Mouse (Mus musculus): Measurements from ENCODE around the gene Ranbp10.
"Not testable (repeated sequence)": the region's sequence is repeated elsewhere in the genome, so short reads cannot be mapped to it uniquely, and the experiment has no call there.

The Ranbp10 gene

DNA sequence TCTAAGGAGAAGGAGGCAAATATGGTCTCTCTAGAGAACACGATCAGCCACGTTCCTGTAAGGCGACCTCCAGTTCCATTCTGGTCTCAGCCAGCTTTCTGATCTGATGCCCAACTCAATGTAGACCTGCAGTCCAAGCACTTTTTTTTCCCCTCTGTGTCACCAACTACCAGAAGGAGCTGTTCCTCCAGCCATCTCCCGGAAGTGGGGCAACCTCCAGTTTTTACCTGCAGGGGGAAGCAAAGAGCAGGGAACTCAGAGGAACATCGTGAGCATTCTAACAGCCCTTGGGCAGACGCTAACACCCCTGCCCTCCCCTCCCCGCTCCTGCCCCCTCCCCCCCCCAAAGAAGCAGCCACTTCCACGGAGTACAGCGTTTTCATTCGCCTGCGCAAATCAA lies 8.2 kb upstream of the Ranbp10 start:
- peak; percentile 39 for DNase-seq (ENCODE audit: low spot score)

- not testable (repeated sequence) for DNase-seq (ENCODE audit: low spot score)
Observed at GRCm38 (mm10) chr8:105833740-105834139, 6.6 kb upstream of the Ranbp10 start.

DNA sequence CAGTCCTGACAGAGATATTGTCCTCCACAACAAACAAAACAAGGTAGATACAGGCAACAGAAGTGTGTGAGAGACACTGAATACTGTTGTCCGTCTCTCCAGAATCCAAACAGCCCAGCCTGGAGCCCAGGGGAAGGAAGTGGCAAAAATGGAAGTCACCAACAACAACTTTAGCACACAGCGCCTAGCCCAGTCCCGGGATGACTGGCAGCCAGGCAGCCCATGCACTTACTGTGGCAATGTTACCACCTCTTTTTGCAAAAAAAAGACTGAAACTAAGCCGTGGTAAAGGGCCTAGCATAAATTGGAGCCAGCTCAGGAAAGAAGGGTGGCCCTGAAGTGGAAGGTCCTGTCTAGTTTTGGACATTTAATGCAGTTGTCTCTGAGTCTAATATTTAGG lies 771 bp downstream of the Ranbp10 start:
- peak; percentile 9 for DNase-seq (ENCODE audit: low spot score)

GRCm38 (mm10) chr8:105825506-105825905 lies 1.6 kb downstream of the Ranbp10 start:
- DNase-seq (ENCODE audit: low spot score) = no peak

GRCm38 (mm10) chr8:105820925-105821324 lies 6.2 kb downstream of the Ranbp10 start:
- no peak for DNase-seq (ENCODE audit: low spot score)

GRCm38 (mm10) chr8:105819659-105820058 lies 7.5 kb downstream of the Ranbp10 start:
- no peak for DNase-seq (ENCODE audit: low spot score)

GRCm38 (mm10) chr8:105813241-105813640 lies 13.9 kb downstream of the Ranbp10 start:
- DNase-seq (ENCODE audit: low spot score) = no peak

DNA sequence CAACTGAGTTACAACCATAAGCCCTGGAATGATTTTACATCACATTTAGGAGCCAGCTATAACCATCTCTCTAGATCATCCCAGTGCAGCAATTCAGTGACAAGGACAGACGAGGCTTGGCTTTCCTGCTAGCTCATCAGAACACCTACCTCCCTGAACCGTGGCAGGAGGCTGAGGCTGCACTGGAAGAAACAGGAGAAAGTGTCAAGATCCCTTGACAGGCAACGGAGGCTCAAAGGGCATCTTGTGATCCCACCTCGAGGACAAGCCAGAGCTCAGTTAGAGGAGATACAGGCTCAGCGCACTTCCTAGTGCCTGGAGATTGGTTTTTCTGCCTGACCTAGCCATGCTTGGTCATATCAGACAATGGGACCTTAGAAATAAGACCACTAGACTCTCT lies 14.6 kb downstream of the Ranbp10 start:
- no peak for DNase-seq (ENCODE audit: low spot score)

- no peak for DNase-seq (ENCODE audit: low spot score)
Observed at GRCm38 (mm10) chr8:105811543-105811942, 15.6 kb downstream of the Ranbp10 start.

DNA sequence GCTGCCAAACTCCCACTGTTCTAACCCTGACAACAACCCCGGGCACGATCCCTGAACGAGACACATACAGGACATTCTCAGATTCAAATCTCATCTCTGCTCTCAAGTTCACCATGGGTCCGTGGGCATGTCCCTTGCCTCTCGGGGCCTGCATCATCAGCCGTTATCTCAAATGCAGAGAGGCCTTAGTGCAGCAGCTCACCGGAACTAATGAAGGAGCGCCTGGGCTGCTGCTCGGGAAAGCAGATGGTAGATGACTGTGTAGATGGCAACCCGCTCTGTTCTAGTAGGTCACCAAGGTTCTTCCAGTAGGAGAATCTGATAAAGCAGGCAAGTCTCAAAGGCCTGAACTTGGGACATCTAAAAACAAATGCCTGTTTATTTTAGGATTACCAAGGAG lies 16.1 kb downstream of the Ranbp10 start:
- no peak for DNase-seq (ENCODE audit: low spot score)

DNA sequence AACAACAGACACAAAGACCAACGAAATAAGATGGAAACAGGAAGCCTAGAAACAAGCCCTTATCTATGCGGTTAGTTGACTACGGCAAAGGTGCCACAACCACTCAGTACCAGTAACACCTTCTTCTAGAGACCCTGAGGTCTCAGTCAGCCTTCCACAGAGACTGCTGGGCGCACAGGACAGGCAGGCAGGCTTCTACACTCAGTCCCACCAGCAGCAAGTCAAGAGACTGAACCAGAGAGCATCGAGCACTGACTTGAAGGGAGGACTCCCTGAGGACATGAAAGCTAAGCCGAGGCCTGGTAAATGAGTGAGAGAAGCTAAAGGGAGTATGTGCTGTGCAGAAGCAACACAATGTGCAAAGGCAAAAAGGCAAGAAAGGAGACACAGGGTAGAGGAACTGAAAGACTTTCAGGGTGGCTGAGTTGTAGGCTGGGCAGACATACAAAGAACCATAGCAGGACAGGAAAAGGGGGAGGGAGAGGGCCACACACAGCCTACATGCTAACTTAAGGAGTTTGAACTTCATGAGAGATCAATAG lies 16.8 kb downstream of the Ranbp10 start:
- no peak for DNase-seq (ENCODE audit: low spot score)

- DNase-seq (ENCODE audit: low spot score) = no peak
Observed at GRCm38 (mm10) chr8:105808480-105808879, 18.7 kb downstream of the Ranbp10 start.

- no peak for DNase-seq (ENCODE audit: low spot score)
Observed at GRCm38 (mm10) chr8:105807766-105808165, 19.4 kb downstream of the Ranbp10 start.

- no peak for DNase-seq (ENCODE audit: low spot score)
Observed at GRCm38 (mm10) chr8:105805964-105806363, 21.2 kb downstream of the Ranbp10 start.

GRCm38 (mm10) chr8:105805346-105805745 lies 21.8 kb downstream of the Ranbp10 start:
- no peak for DNase-seq (ENCODE audit: low spot score)

DNA sequence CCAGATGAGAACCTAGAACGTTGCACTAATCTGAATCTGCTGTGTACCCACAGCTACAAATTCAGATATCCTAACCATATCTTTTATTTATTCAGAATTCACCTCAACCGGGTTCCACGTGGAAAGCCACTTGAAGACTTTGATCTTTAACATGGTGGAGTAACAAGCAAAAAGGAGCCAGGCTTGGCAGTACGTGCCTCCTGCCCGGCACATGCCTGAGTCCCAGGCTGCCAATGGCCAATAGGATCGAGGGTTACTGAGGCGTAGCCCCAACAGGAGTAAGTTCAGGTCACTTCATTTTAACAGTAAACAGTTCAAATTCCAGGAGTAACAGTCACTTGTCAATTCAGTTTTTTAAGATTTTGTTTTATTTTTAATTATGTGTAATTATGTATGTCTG lies 22.4 kb downstream of the Ranbp10 start:
- no peak for DNase-seq (ENCODE audit: low spot score)

DNA sequence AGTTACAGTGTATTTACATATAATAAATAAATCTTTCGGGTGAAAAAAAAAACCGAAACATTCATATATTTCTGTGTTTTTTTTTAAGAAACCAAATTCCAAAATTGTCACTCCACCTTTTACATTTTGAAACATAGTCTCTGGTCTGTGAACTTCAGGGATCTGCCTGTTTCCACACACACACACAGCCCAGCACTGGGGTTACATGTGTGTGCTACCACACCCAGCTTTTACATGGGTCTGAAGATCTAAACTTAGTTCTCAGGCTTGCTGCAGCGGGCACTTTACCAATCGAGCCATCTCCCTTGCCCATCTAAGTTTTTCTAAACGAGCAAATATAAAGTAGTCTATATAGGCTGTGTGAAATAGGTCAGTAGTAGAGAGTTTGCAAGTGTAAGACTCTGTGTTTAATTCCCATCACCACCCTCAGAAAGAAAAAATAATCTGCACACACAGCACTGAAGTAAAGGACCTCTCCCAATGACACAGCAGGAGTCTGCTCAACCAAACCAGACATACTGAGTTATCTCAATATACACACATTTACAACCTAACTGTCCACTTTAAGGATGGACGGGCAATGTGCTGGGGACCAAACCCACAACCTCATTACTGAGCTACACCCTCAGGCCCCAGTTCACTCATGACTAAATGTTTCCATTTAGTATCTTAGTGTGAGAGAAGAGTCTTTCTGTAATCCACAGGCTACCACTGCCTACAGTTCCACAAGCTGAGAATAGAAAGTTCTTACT lies 25.8 kb downstream of the Ranbp10 start:
- peak; percentile 12 for DNase-seq (ENCODE audit: low spot score)

DNA sequence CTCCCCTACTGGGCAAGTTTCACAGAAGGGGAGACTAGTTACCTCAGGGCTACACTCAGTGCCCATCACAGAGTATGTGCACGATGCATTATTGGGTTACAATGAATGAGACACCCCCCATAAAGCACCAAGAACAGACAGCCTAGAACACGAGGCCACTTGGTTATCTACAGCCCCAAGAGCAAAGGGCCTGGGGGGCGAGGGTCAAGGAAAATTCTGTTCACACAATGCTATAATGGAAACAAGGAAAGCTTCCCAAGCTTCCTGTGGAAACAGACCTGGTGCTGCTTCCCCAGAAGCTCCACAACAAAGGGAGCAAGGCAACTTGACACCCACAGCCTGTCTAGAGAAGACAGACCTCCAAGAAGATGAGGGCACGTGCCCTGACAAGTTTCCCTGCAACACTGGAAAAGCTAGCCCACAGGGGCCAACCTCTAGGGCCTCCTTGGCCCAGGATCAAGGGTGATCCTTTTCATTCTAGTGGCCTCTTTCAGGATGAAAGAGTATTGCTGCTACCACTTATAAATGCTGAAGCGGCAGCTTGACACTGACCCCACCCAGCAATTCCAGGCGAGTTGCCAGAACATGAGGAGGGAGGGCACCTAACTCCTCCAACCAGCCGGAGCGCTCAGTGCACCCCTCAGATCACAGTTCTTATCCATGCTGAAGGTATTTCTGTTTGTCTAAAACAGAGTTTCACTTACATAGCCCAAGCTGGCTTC lies 27.9 kb downstream of the Ranbp10 start:
- DNase-seq (ENCODE audit: low spot score) = no peak

DNA sequence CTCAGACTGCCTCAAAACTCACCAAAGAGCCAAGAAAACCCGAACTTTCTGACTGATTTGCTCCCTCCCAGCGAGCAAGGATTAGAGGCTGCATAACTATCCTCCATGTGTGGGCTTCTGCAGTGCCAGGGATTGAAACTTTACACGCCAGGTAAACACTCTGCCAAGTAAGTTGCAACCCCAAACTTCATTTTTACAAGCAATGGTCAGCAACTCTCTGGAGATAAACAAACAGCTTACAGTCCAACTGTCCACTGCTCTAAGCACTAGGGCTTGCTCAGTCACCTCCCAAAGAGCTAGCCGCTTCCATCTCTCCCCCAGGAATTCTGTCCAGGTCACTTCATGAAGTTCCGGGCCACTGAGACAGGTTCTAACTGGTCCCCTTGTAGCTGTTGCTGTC lies 28.7 kb downstream of the Ranbp10 start:
- DNase-seq (ENCODE audit: low spot score) = no peak

- no peak for DNase-seq (ENCODE audit: low spot score)
Observed at GRCm38 (mm10) chr8:105795785-105796184, 31.4 kb downstream of the Ranbp10 start.

GRCm38 (mm10) chr8:105794009-105794598 lies 33.0 kb downstream of the Ranbp10 start:
- DNase-seq (ENCODE audit: low spot score) = no peak

- no peak for DNase-seq (ENCODE audit: low spot score)
Observed at GRCm38 (mm10) chr8:105793331-105793730, 33.8 kb downstream of the Ranbp10 start.

DNA sequence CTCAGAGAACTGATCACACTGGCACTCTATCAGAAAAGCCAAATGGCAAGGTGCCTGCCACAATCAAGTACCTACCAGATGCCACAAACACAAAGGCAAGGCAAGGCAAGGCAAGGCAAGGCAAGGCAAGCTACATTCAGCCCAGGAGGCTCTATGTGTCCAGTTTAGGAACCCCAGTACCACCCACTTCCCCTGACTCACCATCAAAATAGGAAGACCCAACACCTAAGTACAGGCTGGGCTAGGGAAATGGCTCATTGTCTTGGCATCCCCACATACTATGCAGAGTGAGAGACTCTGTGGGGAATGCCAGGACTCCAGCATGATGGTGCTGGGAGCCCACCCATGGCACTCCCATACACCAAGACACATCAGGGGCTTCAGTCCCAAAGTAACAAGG lies 37.5 kb downstream of the Ranbp10 start:
- DNase-seq (ENCODE audit: low spot score) = no peak
